Mouse (Mus musculus) small intestine, adult 2 months (tissue): Measurements from ENCODE around the gene Gm10295. TPM values are rescaled to one million over a fixed set of nuclear protein-coding genes. Genes with fewer than 3 reads are reported as not detected.

Experiments
- H3K27ac ChIP-seq: fragments of 200-500 bp; 2 replicates; pipeline ENCODE4 v1.5.1; 2012; ENCODE audit warnings: low read depth, low read length, control low read depth, inconsistent platforms; ENCODE audit not compliant: insufficient read depth
- H3K27me3 ChIP-seq: fragments of 200-500 bp; 2 replicates; pipeline ENCODE4 v1.6.1; 2012; ENCODE audit warnings: mild to moderate bottlenecking, moderate library complexity, low read length, inconsistent platforms; ENCODE audit not compliant: control insufficient read depth, insufficient read depth
- H3K36me3 ChIP-seq: fragments of 200-500 bp; 2 replicates; pipeline ENCODE4 v1.6.1; 2012; ENCODE audit warnings: mild to moderate bottlenecking, low read length, control low read depth, inconsistent platforms; ENCODE audit not compliant: control insufficient read depth, insufficient read depth
- H3K4me1 ChIP-seq: fragments of 200-500 bp; 2 replicates; pipeline ENCODE4 v1.6.1; 2012; ENCODE audit warnings: low read length, inconsistent platforms, mixed read lengths; ENCODE audit not compliant: control insufficient read depth, insufficient read depth, insufficient read length
- H3K4me3 ChIP-seq: fragments of 200-500 bp; 2 replicates; pipeline ENCODE4 v1.5.1; 2012; ENCODE audit warnings: low read depth, mild to moderate bottlenecking, control low read depth, inconsistent platforms, low read length, moderate library complexity
- CTCF ChIP-seq: fragments of 200-500 bp; IDR thresholded peaks from 2 replicates; pipeline ENCODE4 v1.5.1; 2012; ENCODE audit warnings: low read depth, mild to moderate bottlenecking, control low read depth, inconsistent platforms, low read length, moderate library complexity, mixed read lengths; ENCODE audit not compliant: insufficient replicate concordance, insufficient read length; ENCODE audit errors: extremely low read depth
- POLR2A ChIP-seq: fragments of 200-500 bp; IDR thresholded peaks from 2 replicates; pipeline ENCODE4 v1.6.1; 2012; ENCODE audit warnings: low read depth, mild to moderate bottlenecking, control low read depth, inconsistent platforms, low read length, moderate library complexity
- WGBS: fragments of 180-500 bp; shearing (Covaris S2); methylation state at CpG from one replicate; pipeline ENCODE4 v1.1.7; 2018; 5-methylcytosine and 5-hydroxymethylcytosine counted together
- polyA plus RNA-seq: library from polyadenylated mRNA; depleted of rRNA; stranded (reverse); fragments of >200 nt; gene quantifications from 2 replicates; pipeline ENCODE4 v1.2.3, GENCODE M21; 2012

Gm10295 gene
- polyA plus RNA-seq, 1 experiment = not detected

- Histone ChIP-seq H3K4me3 (no peak overlapping the region), H3K27ac (no peak overlapping the region), H3K36me3 (no peaks in the 10 kb centered on the region), H3K4me1 (no peaks in the 10 kb centered on the region), H3K27me3 (no peaks in the 10 kb centered on the region)
- WGBS = 48% methylated on average over 11 of the region's 11 CpGs
- TF ChIP-seq CTCF (no peak), POLR2A (no peak)
Observed at GRCm38 (mm10) chr7:71324919-71325583, 26.2 kb downstream of the Gm10295 start.

GRCm38 (mm10) chr7:71313148-71313765 lies 38.0 kb downstream of the Gm10295 start:
- no peaks in the 10 kb centered on the region for H3K4me1 ChIP-seq
- no peak overlapping the region for H3K27ac ChIP-seq
- no peak for TF ChIP-seq POLR2A
- TF ChIP-seq CTCF = no peak
- WGBS = 73% methylated on average over 7 of the region's 7 CpGs
- no peaks in the 10 kb centered on the region for H3K27me3 ChIP-seq
- H3K4me3 ChIP-seq = no peak overlapping the region
- H3K36me3 ChIP-seq = no peaks in the 10 kb centered on the region

- Histone ChIP-seq H3K36me3 (no peaks in the 10 kb centered on the region), H3K27ac (no peak overlapping the region), H3K4me1 (no peaks in the 10 kb centered on the region), H3K27me3 (no peaks in the 10 kb centered on the region), H3K4me3 (no peak overlapping the region)
- TF ChIP-seq CTCF (no peak), POLR2A (no peak)
- WGBS = 63% methylated on average over 3 of the region's 3 CpGs
Observed at GRCm38 (mm10) chr7:71312375-71312774, 38.9 kb downstream of the Gm10295 start.

GRCm38 (mm10) chr7:71311411-71311810 lies 39.9 kb downstream of the Gm10295 start:
- TF ChIP-seq CTCF (no peak), POLR2A (no peak)
- Histone ChIP-seq H3K27me3 (no peaks in the 10 kb centered on the region), H3K27ac (no peak overlapping the region), H3K4me1 (no peaks in the 10 kb centered on the region), H3K36me3 (no peaks in the 10 kb centered on the region), H3K4me3 (no peak overlapping the region)
- 68% methylated on average over 11 of the region's 11 CpGs for WGBS

- H3K4me1 ChIP-seq = no peaks in the 10 kb centered on the region
- TF ChIP-seq CTCF = no peak
- no peak for TF ChIP-seq POLR2A
- no peak overlapping the region for H3K4me3 ChIP-seq
- H3K27ac ChIP-seq = no peak overlapping the region
- 73% methylated on average over 8 of the region's 8 CpGs for WGBS
- no peaks in the 10 kb centered on the region for H3K36me3 ChIP-seq
- no peaks in the 10 kb centered on the region for H3K27me3 ChIP-seq
Observed at GRCm38 (mm10) chr7:71308051-71308450, 43.2 kb downstream of the Gm10295 start.

GRCm38 (mm10) chr7:71302714-71303113 lies 48.6 kb downstream of the Gm10295 start:
- Histone ChIP-seq H3K27ac (no peak overlapping the region), H3K36me3 (no peaks in the 10 kb centered on the region), H3K4me3 (no peak overlapping the region), H3K4me1 (no peaks in the 10 kb centered on the region), H3K27me3 (no peaks in the 10 kb centered on the region)
- WGBS = 62% methylated on average over 4 of the region's 4 CpGs
- TF ChIP-seq CTCF (no peak), POLR2A (no peak)
